Mouse (Mus musculus) ES-E14 (cell line): ENCODE measurements around the gene Sgms1. TPM values are rescaled to one million over a fixed set of nuclear protein-coding genes. Genes with fewer than 3 reads are reported as not detected.

Experiments used
- DNase-seq: peaks from one replicate; pipeline ENCODE4 v3.0.0-alpha.2; 2013; ENCODE audit warnings: low read depth, low spot score
- H3K27ac ChIP-seq: 2 replicates; pipeline ENCODE4 v1.5.1; 2012; ENCODE audit warnings: low read depth, mild to moderate bottlenecking, low read length, moderate library complexity, mixed read lengths; ENCODE audit not compliant: poor library complexity, insufficient read depth, severe bottlenecking
- H3K36me3 ChIP-seq: 2 replicates; pipeline ENCODE4 v1.6.1; 2012; ENCODE audit warnings: mild to moderate bottlenecking, low read length, moderate library complexity, mixed read lengths; ENCODE audit not compliant: control insufficient read depth, poor library complexity, insufficient read depth, severe bottlenecking
- H3K4me1 ChIP-seq, 2 experiments: fragments of 150-350 bp in 1 of 2; sonication (generic) in 1 of 2; 2 replicates each; pipeline ENCODE4 v1.6.1; 2012; ENCODE audit warnings: low read length in 2 of 2, mild to moderate bottlenecking in 1 of 2, mixed read lengths in 1 of 2; ENCODE audit not compliant: control insufficient read depth in 2 of 2, insufficient read depth in 2 of 2, poor library complexity in 1 of 2
- H3K4me3 ChIP-seq, 2 experiments: fragments of 150-350 bp in 1 of 2; sonication (generic) in 1 of 2; 2 replicates each; pipeline ENCODE4 v1.5.1; 2012; ENCODE audit warnings: low read length in 2 of 2, low read depth in 1 of 2, mild to moderate bottlenecking in 1 of 2, mixed read lengths in 1 of 2; ENCODE audit not compliant: insufficient read depth in 1 of 2, poor library complexity in 1 of 2, severe bottlenecking in 1 of 2
- H3K9ac ChIP-seq: 2 replicates; pipeline ENCODE4 v1.6.1; 2012; ENCODE audit warnings: low read depth, mild to moderate bottlenecking, low read length, mixed read lengths; ENCODE audit not compliant: poor library complexity, insufficient read depth, severe bottlenecking
- H3K9me3 ChIP-seq: fragments of 150-350 bp; sonication (generic); 2 replicates; pipeline ENCODE4 v1.6.1; 2012; ENCODE audit warnings: low read depth, mild to moderate bottlenecking, low read length; ENCODE audit not compliant: control insufficient read depth, insufficient read depth
- CHD2 ChIP-seq: IDR thresholded peaks from 2 replicates; pipeline ENCODE4 v1.6.1; 2014; ENCODE audit warnings: mild to moderate bottlenecking, low read depth, low read length, inconsistent platforms
- HCFC1 ChIP-seq: IDR thresholded peaks from 2 replicates; pipeline ENCODE4 v1.6.1; 2012; ENCODE audit warnings: low read length, inconsistent platforms, borderline replicate concordance; ENCODE audit not compliant: insufficient read depth
- MAFK ChIP-seq: IDR thresholded peaks from 2 replicates; pipeline ENCODE4 v1.6.1; 2014; ENCODE audit warnings: mild to moderate bottlenecking, low read depth, low read length, inconsistent platforms; ENCODE audit not compliant: insufficient read depth
- ZC3H11A ChIP-seq: IDR thresholded peaks from 2 replicates; pipeline ENCODE4 v1.6.1; 2012; ENCODE audit warnings: low read depth, mild to moderate bottlenecking, inconsistent platforms, low read length, borderline replicate concordance
- ZNF384 ChIP-seq: IDR thresholded peaks from 2 replicates; pipeline ENCODE4 v1.6.1; 2012; ENCODE audit warnings: low read depth, low read length, inconsistent platforms
- in situ Hi-C, 2 experiments: fragments of 600-800 bp; cut with MboI; formaldehyde crosslinking; loops; one replicate each; pipeline ENCODE4 v1.15.1; 2025; ENCODE audit warnings: low sequenced_read_pairs in 2 of 2, inconsistent platforms in 1 of 2; ENCODE audit not compliant: unreplicated experiment in 2 of 2
- total RNA-seq: library from RNA; depleted of rRNA; stranded (reverse); fragments of 300-350 nt; gene quantifications from 2 replicates; pipeline ENCODE4 v1.2.3, GENCODE M21; 2012

Gene Sgms1
- total RNA-seq, 1 experiment: 42.5 TPM

- no peak overlapping the region for H3K9ac ChIP-seq
- in situ Hi-C loops: no loop called here
- H3K4me1 ChIP-seq: peaks cover 0 to 3% of the 10 kb centered on the region in 2 experiments; a peak in 1 of 4 replicates
- no peak overlapping the region for H3K27ac ChIP-seq
- no peak for DNase-seq
- H3K9me3 ChIP-seq: no peaks in the 10 kb centered on the region
- TF ChIP-seq MAFK (no peak), ZC3H11A (no peak), ZNF384 (no peak), HCFC1 (no peak), CHD2 (no peak)
- no peaks in the 10 kb centered on the region for H3K36me3 ChIP-seq
- H3K4me3 ChIP-seq: no peak overlapping the region
Observed at GRCm38 (mm10) chr19:32348955-32349654, 40.4 kb downstream of the Sgms1 start.

- Histone ChIP-seq H3K4me1 (peaks cover 3 to 6% of the 10 kb centered on the region in 2 experiments; a peak in 2 of 4 replicates), H3K27ac (no peak overlapping the region), H3K36me3 (no peaks in the 10 kb centered on the region), H3K9ac (no peak overlapping the region), H3K4me3 (no peak overlapping the region), H3K9me3 (no peaks in the 10 kb centered on the region)
- DNase-seq: no peak
- TF ChIP-seq ZNF384: no peak
- no peak for TF ChIP-seq MAFK
- no peak for TF ChIP-seq HCFC1
- no peak for TF ChIP-seq ZC3H11A
- no peak for TF ChIP-seq CHD2
- in situ Hi-C loops: no loop called here
Observed at GRCm38 (mm10) chr19:32347491-32347890, 42.0 kb downstream of the Sgms1 start.

- no peak for DNase-seq
- H3K9ac ChIP-seq: no peak overlapping the region
- H3K4me3 ChIP-seq: no peak overlapping the region
- H3K4me1 ChIP-seq: peaks cover 5 to 6% of the 10 kb centered on the region in 2 experiments; a peak in 2 of 4 replicates
- in situ Hi-C loops: no loop called here
- TF ChIP-seq HCFC1 (no peak), ZNF384 (no peak), MAFK (no peak), CHD2 (no peak), ZC3H11A (no peak)
- H3K36me3 ChIP-seq: no peaks in the 10 kb centered on the region
- H3K9me3 ChIP-seq: no peaks in the 10 kb centered on the region
- H3K27ac ChIP-seq: no peak overlapping the region
Observed at GRCm38 (mm10) chr19:32346624-32347341, 42.7 kb downstream of the Sgms1 start.

GRCm38 (mm10) chr19:32346176-32346575 lies 43.3 kb downstream of the Sgms1 start:
- Histone ChIP-seq H3K4me3 (no peak overlapping the region), H3K27ac (no peak overlapping the region), H3K9ac (no peak overlapping the region), H3K4me1 (peaks cover 5 to 6% of the 10 kb centered on the region in 2 experiments; a peak in 2 of 4 replicates), H3K9me3 (no peaks in the 10 kb centered on the region), H3K36me3 (no peaks in the 10 kb centered on the region)
- TF ChIP-seq ZNF384: no peak
- no peak for TF ChIP-seq HCFC1
- TF ChIP-seq CHD2: no peak
- no peak for TF ChIP-seq ZC3H11A
- TF ChIP-seq MAFK: no peak
- no peak for DNase-seq
- in situ Hi-C loops: no loop called here
